Mouse (Mus musculus): ENCODE data around the gene Safb.

- TF ChIP-seq CHD2 (IDR thresholded peaks at IDR 0.05; ENCODE audit: low read depth, low read length) = peak; percentile 4; the same call in 1 of the 2 replicates
- no peak for TF ChIP-seq HCFC1 (IDR thresholded peaks at IDR 0.05; ENCODE audit: borderline replicate concordance, insufficient read depth, low read length)
- no peak for TF ChIP-seq ZC3H11A (IDR thresholded peaks at IDR 0.05; ENCODE audit: borderline replicate concordance, low read depth, low read length)
- TF ChIP-seq ZNF384 (IDR thresholded peaks at IDR 0.05; ENCODE audit: low read depth, low read length) = no peak
- TF ChIP-seq MAFK (IDR thresholded peaks at IDR 0.05; ENCODE audit: insufficient read depth, low read depth, low read length) = no peak
Measured at GRCm38 (mm10) chr17:56615136-56615784, 30.6 kb downstream of the Safb start.
